Mouse (Mus musculus): ENCODE results near the gene Ankrd28.

Gene Ankrd28

DNA sequence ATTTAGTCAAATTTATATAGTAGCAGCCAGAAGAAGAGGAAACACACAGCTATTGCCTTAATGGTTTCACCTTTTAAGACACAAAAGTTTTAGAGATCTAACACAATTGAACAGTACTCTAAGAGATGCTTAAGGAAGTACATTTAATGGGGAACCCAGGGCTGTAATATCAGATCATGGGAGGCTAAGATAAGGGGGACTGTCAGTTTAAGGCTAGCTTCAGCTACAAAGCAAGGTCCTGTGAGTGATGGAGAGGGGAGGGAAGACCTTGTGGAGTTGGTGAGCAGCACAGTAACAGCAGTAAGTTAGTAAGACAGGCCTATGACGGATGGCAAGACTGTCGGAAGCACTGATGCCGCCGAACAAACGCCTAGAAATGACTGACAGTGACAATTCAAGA, 113.1 kb downstream of the Ankrd28 start:
- DNase-seq (ENCODE audit: low read depth, low spot score) = no peak

DNA sequence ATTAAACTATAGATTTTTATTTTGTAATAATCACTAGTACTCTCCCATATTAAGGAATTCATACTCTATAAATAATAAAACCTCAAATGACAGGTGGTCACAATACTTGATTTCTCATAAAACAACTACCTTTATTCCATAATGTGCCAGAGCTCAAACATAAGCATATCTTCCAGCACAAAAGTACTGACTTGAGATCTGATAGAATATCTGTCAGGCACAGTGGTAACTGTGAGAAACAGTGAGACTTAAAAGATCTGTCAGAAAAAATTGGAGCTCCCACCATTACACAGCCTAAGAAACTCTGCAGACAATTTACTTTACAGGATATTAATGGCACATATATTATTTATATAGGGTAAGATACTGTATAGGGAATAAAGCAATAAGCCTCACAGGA, 114.8 kb downstream of the Ankrd28 start:
- no peak for DNase-seq (ENCODE audit: low read depth, low spot score)

DNA sequence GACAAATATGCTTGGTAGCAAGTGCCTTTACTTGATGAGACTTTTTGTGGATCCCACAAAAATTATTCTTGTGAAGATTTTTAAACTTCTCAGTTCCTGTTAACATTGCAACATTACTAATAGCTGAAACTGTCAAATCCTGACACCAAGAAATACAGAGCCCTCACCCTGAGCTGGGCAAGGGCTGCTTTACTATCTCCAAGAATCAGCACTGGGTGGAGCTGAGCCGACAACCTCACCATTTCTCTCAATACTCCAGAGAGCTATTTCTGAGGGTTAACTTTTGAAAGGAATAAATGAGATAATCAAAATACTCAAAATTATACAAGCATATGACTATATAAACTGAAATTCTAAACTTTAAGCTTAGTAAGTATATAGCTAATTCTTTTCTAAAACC, 121.1 kb downstream of the Ankrd28 start:
- no peak for DNase-seq (ENCODE audit: low read depth, low spot score)

DNA sequence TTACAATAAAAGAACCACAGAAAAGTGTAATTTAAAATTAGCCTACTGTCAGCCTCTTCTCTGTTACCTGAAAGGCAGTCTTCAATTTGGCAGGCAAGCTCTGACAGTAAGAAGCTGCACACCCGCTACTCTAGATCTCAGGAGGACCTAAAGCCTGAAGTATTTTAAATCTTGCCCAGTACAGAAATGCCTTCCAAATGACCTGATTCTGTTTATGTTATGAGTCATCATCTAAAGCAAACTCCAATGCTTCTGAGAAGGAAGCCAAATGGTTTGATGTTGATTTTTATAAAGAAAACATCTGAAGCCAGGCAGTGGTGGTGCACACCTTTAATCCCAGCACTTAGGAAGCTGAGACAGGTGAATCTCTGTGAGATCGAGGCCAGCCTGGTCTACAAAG, 130.1 kb downstream of the Ankrd28 start:
- DNase-seq (ENCODE audit: low read depth, low spot score) = no peak

DNA sequence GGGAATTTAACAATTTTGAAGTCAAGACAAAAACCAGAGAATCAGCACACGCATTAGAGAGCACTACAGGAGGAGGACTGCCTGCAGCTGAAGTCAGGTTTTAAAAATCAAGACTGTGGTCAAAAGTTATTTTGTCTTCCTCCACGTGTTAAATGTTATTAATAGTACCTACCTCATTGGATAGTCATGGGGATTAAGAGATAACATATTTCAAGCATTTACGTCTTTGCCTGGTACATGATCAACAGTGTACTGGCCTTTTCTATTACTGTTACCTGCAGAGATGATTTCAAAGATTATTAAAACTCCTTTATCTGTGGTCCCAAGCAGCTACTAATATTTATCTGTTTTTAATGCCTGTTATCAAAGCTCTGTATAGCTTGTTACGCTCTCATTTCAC, 132.7 kb downstream of the Ankrd28 start:
- DNase-seq (ENCODE audit: low read depth, low spot score) = no peak

DNA sequence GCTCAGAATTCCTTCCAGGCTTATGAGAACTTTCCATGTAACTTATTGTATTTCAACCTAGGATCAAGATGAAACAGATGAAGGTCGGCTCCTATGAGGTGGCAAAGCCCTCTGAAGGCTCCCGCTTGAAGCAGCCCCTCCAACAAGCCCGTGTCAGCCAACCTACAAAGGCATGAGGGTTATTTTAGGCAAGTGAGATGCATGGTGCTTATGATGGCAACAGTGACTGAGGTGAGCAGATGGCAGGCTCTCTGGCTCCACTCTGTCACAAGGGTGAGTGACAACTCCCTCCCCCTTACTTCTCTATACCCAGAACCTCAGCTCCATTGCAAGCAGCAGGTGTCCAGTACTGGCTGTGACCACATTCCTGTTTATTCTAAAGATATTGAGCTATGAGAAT, 133.1 kb downstream of the Ankrd28 start:
- DNase-seq (ENCODE audit: low read depth, low spot score) = no peak

DNA sequence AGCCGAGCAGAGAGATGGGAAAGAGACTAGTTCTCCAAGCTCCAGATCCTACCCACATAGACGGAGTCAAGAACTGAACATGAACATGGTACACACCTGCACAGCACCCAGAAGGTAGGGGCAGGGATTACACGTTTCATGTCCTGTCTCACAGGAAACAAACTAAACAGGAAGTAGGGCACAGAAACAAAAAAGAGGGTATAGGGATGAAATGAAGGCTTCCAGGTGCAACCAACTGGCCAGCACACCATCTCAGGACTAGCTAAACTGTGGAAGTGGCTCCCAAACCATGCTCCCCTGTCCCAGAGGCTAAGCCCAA, 133.5 kb downstream of the Ankrd28 start:
- DNase-seq (ENCODE audit: low read depth, low spot score) = no peak

DNA sequence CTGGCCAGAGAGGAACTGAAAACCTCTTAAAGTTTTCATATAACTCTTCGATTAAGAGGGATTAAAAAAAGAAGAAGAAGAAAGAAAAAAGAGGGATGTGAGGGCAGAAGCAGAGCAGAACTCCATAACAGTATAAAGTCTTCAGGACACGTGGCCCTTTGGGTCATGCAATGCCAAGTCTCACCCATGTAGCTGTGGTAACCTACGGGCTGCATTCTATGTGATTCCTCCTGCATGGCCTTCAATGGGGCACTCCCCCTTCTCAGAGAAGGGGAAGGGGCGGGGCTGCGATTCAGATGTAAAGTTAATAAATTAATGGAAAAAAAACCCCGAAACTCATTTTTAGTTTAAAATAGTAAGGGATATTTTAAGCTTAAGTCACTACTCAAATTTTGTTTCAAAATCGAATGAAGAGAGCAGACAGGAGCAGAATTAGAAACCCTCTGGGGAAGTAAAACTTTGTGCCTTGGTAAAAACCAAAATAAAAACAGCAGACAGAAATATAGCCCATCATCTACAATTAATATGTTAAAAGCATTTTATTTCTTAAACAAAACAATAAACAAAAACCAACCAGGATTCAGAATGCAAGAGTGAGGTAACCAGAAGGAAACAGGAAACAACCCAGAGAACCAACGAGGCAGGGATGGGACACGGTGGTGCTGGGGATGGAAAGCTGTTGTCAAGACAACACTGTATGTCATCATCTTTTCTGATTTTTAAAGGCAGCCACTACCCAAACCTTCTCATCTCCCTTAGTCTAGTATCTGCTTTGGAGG, 134.1 kb downstream of the Ankrd28 start:
- no peak for DNase-seq (ENCODE audit: low read depth, low spot score)

DNA sequence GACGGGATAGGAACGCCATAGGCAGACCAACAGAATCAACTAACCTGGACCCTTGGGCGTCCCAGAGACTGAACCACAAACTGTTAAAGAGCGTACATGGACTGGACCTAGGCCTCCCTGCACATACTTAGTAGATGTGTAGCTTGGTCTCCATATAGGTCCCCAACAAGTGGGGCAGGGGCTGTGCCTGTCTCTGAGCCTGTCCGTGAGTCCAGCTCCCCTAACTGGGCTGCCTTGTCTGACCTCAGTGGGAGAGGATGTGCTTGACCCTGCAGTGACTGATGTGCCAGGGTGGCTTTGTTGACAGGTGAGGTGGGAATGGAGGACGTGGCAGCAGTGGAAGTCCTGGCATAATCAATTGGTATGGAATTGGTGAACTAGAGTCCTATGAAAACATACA, 137.9 kb downstream of the Ankrd28 start:
- no peak for DNase-seq (ENCODE audit: low read depth, low spot score)

DNA sequence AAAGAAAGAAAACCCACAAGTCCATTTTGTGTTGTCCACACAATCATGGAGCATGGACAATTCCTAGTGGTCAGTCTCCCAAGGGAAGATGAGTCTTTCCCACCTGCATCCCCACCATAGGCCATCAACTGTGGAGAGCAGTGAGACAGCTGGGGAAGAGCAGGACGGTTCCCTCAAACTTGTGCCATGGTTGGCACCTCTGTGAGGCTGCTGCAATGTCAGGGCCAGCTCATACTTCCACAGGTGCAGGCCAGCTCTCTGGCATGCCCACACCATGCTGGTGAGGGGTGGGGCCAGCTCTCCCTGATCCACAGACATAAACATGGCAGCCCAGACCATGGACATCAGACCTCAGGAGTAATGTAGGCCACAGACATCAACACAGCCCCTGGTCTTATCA, 144.2 kb downstream of the Ankrd28 start:
- DNase-seq (ENCODE audit: low read depth, low spot score) = no peak

DNA sequence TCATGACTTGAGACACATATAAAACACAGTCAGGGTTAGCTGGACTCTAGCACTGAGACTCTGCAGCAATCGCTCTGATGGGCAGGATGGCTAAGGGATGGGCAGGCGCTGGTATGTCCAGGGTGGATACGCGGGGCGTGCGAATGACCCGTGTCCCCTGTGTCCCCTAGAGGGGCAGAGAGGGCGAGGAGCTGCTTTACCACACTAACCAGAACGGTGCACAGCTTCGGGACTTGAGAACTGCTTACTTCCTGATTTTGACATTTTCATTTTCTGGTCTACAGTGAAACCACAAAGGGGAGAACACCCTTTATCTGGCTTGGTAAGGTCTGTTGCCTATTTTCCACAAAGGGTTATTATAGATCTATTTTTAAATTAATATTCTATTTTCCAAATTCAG, 144.8 kb downstream of the Ankrd28 start:
- no peak for DNase-seq (ENCODE audit: low read depth, low spot score)

DNA sequence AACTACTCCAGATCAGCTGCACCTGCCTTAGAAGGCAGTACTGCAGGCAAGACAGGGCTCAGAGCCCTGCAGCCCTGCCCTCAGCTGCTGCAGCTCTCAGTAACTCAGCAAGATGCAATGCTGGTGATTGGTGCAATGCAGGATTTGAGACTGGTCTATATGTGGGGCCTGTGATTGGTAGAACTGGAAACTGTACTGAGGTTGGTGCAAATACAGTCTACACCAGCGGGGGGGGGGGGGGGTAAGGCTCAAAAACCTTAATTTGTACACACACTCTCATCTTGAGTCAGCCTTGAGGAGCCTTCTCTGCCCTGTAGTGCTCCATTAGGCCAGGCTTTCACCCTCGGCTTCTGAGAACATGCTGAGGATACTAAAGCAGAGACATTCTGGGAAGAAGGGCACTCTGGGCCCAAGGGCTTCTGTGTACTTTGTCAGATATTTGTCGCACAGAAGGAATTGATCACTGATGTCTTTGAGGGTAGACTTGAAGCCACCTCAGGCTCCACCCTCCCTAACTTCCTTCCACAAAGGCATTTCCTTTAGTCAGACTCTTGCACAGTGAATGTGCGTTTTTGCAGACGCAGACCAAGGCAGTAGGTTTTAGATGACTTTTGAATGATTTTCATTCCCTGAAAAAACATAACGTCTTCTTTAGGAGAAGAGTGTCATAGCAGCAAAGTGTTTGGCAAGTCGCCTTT, 146.0 kb downstream of the Ankrd28 start:
- no peak for DNase-seq (ENCODE audit: low read depth, low spot score)

DNA sequence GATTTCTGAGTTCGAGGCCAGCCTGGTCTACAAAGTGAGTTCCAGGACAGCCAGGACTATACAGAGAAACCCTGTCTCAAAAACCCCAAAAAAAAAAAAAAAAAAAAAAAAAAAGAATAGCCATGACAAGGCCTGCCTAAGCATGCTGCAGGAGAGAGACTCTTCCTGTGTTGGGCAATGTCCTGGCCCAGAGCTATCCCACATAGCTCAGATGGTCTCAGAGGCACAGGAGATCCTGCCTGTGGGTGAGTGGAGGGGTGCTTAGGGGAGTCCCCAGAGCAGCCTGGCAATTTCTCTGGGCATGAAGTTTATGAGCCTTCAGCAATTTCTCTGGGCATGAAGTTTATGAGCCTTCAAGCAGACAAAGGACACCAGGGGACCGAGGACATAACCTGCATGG, 146.8 kb downstream of the Ankrd28 start:
- no peak for DNase-seq (ENCODE audit: low read depth, low spot score)

DNA sequence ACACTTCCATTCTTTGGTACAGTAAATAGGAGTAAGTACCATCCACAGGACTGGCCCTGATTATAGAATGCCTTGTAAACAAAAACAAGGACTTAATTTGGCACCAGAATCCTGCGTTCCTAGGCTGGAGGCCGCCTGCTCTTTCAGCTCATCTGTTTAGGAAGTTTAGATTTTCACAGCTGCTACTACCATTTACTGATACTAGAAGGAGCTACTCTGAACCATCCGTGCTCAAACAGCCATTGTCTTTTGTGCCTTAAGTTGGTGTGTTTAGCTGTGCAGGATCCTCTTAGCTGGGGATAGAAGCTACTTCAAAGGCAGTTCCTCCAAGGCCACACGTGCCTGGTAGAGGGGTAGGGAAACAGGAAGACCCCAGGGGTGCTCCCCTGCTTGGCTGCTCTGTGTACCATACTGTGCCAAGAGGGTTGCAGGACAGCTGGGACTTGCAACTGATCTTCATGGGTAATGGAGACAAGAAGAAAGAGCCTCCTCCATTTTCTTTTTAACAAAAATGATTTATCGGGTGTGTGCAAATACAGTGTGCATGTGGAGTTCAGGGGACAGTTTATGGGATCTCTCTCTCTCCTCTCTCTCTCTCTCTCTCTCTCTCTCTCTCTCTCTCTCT, 148.4 kb downstream of the Ankrd28 start:
- no peak for DNase-seq (ENCODE audit: low read depth, low spot score)

DNA sequence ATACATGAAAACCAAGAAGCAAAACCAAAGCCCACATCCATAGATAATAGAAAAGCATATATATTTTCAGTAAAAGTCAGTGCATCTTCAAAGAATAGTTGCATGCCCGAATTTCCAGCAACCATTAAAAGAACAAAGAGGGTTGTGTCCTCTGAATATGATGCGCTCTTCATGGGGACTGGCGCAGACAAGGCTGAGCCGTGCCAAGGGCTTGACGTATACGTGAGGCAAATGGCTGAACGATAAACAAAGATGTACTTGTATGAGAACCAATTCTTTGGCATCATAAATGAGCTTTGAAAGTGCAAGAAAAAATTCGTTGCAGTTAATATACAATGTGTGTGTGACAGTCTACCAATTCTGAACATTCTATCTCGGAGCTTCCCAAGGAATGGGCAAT, 149.2 kb downstream of the Ankrd28 start:
- DNase-seq (ENCODE audit: low read depth, low spot score) = no peak

DNA sequence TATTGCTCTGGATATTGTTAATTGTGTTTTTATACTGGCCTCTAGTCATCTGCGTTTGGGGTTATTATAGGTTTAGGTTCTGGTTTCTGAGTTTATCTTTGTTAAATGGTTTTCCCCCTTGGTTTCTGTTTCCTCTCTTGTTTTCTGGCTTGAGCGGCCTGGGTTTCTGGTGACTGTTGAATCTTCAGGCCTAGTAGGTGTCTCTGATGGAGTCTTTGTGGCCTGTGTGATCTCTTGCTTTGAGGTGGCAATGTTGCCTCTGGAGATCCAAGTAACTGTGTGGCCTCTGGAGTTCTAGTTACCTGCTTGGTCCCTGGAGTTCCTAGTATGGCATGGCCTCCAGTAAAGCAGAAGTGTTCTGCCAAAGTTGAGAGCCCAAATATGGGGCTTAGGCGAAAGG, 149.8 kb downstream of the Ankrd28 start:
- no peak for DNase-seq (ENCODE audit: low read depth, low spot score)

DNA sequence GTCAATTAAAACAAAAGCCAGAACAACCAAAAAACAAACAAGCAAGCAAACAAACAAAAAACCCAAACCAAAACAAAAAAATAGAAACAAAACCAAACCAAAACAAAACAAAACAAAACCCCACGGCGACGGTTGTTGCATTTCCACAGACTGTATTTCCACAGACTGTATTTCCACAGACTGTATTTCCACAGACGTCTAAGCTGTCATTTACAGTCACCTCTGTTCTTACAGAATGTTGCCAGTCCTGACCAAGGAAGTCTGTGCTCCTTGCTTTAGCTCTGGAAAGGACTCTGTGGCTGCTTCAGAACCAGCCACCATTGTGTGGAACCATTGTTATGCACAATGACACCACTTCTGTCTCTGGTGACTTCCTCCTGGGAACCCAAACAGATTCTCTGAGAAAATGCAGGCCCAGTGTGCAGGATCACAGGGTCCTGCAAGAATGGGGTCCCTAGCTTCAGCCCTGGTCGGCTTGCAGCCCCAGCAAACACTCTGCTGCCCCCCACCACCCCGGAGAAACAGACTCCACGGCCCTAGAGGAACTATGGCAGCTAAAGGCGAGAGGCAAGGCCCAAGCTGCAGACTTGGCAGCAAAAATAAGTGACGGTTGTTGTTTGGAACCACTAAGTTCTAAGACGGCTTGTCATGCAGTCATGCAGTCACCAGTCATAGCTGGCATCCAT, 158.7 kb downstream of the Ankrd28 start:
- DNase-seq (ENCODE audit: low read depth, low spot score) = no peak

DNA sequence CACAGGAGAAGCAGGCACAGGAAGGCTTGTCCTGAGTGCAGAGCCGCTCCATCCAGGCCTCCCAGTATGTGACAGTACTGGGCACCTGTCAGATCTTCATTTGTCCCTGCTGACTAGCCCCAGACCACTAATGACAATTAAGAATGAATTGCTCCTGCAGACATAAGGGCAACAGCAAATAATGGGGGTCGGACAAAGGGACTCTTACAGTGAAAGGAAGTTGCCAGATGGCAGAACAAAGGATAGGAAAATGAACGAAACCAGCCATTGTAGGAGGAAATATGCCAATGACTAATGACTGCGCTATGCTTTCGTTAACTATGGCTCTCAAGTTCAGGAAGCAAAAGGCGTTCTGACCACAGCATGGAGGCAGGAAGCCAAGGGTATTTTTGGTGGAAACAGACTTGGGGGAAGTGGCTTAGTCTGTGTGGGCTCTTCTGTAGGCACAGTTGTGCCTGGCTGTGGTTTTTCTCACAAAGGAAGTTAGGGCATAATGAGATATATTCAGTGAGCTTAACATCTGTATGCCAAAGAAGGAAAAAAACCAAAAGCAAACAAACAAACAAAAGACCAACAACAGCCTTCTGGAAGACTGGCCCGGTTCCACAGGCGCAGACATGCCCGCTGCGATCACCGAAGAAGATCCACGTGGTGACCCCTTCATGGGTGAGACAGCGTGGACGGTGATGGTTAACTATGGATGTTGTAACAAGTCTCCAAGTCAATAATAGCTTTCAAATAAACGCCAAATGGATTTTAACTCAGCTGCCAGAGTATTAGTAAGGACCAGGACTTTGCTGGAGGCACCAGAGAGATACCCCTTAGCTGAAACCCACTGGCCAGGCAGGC, 160.6 kb downstream of the Ankrd28 start:
- DNase-seq (ENCODE audit: low read depth, low spot score) = no peak

DNA sequence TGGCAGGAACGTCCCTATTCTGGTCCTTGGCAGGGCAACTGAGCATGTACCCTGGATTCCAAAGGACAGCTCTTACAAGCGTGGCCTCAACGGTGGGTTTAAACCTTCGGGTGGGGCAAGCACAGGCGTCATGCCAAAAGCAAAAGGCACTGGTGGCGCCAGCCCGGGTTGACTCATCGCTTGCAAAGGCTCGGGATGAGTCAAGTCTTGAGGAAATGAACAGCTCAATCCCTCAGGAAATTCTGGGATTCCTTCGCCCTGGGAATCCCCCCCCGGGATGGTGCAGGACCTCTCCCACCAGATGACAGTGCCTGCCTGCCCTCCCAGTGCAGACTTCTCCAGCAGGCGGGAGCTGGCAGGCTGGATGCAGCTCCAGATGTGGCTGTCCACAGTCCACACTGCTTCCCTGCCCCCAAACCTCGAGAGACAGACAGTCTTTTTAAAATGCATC, 161.3 kb downstream of the Ankrd28 start:
- DNase-seq (ENCODE audit: low read depth, low spot score) = no peak

DNA sequence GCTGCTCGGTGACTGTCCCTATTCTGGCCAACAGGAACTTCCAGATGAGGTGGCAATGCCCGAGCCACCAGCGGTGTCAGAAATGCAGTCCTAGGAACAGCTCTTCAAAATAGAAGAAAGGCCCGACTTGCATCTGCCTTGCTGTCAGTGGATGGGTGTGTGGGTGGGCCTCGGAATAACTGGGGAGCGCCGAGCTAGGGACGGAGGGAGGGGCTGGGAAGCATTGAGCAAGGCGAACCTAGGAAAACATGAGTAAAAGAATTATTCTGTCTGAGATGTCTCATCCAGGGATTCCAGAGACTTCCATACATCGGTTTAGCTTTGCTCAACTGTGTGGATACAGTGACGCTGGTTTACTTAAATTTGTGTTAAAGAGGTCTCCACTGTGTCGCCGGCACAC, 162.1 kb downstream of the Ankrd28 start:
- DNase-seq (ENCODE audit: low read depth, low spot score) = no peak

DNA sequence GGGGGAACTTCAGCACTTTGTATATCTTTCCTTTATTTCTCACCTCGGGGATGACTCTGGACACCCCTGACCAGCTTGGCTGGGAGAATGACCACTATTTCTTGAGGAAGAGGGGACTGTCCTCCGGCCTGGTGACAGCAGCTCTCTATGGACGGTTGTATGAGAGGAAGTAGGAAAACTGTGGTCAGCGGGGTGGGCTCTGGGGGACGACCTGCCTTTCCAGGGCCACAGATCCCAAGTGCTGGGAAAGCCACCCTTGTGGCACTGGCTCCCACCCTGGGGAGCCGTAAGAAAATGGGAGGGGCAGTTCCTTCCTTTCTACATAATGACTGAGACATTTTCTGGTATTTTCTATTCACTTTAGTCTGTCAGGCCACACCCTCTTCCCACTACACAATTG, 162.7 kb downstream of the Ankrd28 start:
- DNase-seq (ENCODE audit: low read depth, low spot score) = no peak

Measured in forelimb bud, embryonic 11.5 days (tissue).